Mouse (Mus musculus) spleen, adult 12 weeks (tissue): ENCODE results near the gene Nat8f5.
"Not testable (repeated sequence)": the region's sequence is repeated elsewhere in the genome, so short reads cannot be mapped to it uniquely, and the experiment has no call there.

Experiments used
- DNase-seq: peaks from one replicate; pipeline ENCODE4 v3.0.0; 2022; ENCODE audit warnings: low spot score

Nat8f5 gene

DNA sequence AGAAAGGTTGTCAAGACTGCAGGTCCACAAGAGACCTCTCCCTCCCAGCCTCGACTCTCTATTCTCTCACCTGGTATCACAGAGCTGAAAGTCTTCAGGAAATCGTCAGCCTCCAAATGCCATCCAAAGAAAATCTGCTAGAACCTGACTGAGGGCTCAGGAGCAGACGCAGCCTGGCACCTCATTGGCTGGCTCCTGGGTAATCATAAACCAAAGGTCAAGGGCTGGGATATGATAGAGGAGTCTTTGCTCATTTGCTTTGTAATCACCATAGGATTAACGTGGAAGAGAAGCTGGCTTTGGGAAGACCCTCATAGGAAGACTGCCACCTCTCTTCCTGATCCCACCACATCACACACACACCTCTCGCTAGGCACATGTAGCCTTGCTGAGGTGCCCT is at the start of gene Nat8f5, which contains the start of gene Nat8f6:
TSS of gene Nat8f5 (minus strand) at position 136 of the 400 bp plus-strand sequence.
TSS of gene Nat8f6 (minus strand) at position 118 of the 400 bp plus-strand sequence.
- DNase-seq = no peak

DNA sequence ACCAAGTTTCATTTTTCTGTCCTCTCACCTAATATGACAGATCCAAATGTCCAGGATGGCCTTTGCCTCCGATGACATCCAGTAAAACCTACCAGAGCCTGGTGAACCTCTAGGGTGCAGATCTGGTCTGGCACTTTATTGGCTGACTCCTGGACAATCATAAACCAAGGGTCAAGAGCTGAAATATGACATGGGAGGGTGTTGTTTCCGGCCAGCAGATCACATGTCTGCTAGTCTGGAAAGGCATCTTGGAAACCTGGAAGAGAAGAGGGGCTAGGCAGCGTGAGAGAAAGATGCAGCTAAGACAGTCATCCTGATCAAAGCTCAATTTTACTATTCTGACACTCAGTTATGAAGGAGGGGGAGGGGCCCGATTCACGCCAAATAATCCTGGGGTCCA is 48.2 kb upstream of the Nat8f5 start, which contains the start of gene Nat8f2:
TSS of gene Nat8f2 (minus strand) at position 153 of the 400 bp plus-strand sequence.
- DNase-seq = not testable (repeated sequence)

DNA sequence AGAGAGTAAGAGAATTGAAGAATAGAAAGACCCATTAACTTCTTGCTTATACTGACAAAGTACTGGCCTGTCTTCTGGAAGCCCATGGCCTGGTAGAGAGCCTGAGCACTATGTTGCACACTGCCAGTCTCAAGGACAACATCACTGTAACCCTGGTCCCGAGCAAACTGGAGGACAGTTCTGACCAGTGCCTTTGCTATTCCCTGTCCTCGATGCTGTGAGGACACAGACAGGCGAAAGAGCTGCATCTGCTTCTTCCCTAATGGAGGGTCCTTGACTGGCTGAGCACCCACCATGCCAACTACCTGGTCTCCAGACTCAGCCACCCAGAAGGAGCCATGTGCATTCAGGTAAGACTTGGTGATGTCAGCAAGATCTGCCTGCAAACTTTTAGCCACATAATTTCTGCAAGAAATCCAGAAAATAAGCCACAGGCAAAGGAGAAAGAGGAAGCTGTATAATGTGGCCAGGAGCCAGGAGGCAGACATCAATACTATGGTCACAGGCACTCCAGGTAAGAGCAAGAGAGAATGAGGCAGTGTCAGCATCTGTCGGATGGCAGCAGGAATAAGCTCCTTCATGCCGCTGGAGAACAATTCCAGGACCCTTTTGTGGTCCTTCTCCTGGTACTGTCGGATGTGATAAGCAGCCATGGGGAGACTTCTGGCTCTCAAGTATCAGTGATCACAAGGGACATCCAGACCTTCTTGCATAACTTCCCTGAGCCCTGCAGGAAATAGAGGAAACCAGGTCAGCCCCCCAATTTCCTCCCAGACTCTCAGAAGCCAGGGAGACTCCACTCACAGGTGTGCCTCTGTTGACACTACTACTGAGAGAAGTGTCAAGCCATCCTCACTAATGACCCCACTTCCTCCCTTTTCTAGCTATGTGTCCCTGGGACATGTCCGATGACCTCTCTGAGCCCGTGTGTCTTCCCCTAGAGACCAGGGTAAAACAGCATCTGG is 47.2 kb upstream of the Nat8f5 start:
- no peak for DNase-seq

DNA sequence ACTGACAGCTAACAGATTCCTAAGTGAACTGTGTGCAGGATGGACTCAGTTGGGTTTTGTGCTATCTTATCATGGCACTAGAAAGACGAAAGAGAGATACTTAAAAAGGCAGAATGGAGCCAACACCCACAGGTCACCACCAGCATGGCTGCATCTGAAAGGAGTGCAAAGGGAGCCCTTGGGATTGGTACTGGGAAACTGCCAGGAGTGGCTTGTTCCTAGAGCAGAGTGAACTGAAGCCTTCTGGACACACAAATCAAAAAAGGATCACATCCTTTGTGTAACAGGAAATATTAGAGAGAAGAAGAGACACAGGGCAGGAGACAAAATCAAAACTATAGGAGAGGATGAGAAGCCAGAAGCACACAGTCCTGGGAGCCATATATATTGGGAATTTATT is 46.2 kb upstream of the Nat8f5 start:
- not testable (repeated sequence) for DNase-seq

DNA sequence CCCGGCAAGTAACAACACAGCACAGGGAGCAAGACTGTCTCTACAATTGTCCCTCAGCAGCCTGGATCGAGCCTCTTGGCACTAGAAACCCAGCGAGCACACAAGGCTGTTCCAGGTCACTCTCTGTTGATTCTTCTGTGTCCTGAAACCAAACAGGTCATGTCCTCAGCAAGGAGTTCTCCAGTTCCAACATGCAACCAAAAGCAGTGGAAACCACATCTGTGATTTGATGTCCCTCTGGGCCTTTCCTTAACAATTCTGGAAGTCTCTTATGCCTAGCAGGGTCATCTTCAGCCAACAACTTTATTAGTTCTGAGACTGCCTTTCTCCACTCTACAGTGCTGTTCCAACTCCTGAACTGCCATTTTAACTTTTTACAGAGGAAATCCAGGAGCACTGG is 45.4 kb upstream of the Nat8f5 start:
- not testable (repeated sequence) for DNase-seq

DNA sequence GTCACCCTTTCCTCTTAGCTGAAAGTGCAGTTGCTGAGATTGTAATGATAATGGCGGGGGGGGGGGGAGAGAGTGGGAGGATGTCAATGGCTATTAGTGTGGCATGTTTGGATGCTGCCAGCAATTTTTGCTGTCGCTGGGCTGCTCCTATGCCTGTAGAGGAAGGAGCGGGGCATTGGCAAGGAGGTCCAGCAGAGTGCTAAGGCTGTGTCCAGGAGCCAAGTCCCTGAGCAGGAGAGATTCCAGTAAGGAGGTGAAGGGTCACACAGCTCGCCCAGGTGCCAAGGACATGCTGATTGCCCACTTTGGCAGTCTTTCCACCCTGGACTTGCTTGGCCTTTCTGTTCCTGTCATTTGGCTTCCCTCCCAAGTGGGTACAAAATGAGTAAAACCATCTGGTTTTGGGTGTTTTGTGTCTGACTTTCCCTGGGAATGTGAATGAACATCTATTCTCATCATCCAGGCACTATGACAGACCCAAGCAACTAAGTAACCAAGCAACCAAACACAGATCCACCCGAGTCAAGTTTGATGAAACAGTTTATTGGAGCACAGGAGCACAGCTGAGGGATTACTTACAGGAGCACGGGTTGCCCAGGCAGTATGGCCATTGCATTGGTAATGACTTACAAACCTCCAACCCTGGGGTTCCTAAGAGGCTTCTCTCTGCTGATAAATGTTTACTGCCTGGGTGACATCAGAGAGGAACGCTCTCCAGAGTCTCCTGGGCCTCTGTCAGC is 44.3 kb upstream of the Nat8f5 start:
- not testable (repeated sequence) for DNase-seq

DNA sequence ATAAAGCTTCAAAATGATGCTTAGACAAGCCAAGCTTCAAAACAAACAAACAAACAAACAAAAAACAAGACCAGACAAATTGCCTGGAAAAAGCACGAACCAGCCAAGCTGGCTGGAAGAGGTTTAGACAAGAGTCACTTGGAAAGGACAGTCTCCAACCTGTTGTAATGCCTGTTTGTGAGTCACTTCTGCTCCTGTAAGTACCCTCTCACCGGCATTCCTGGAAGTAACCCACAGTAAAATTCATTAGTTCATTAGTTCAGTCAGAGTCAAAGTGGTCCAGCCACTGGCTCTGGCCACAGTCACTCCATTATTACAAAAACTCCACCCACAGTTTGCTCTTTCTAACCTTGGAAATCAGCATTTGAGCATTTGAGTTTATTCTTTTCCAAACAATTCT is 43.1 kb upstream of the Nat8f5 start:
- no peak for DNase-seq

DNA sequence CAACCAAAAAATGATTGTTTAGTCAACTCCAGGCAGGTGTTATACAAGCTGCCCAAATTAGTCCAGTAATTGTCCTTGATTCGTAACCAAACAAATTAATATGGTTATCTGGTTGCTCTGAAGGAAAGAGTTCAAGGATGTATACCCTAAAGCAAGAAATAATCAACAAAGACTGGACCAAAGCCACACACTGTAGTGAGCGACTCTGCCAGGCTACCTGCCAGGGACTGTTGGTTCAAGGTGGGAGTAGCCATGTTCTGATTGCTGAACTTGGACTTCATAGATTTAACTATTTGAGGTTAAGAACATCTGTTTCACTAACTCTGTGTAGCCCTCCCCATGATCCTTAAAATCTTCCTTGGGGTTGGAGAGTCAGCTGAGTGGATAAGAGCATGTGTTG is 42.4 kb upstream of the Nat8f5 start:
- DNase-seq = no peak

DNA sequence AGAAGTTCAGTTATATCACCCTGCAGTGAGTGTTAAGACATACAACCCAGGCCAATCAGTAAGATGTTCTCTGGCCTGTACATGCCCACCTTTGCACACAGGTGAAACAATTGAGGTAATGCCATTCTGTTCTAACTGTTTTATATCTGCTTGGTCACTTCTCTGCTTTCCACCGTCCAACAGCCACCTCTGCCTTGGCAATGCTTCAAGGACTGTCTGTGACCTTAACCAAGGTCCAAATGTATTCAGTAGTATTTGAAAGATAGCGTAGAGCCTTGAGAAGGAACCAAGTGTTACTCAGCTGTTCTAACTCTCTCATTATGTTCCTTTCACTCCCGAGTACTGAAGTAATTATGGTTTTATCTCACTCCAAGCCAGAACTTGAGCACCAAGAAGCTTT is 41.8 kb upstream of the Nat8f5 start:
- DNase-seq = no peak

DNA sequence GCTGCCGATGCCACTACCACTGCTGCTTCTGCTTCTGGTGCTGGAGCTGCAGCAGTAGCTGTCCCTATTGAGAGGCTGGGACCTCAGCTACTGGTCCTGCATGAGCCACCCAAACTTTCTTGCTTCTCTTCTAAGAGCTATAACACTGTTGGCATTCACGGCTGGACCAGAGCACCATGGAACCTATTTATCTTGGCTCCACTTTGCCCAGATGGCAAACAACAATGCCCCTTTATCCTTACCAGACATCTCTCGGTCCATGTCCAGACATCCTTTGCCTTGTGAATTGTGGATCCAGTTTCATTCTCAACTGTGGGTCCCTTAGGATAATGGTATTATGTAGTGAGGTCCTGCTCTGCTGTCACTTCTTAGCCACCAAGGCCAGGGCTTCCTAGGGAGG is 40.5 kb upstream of the Nat8f5 start:
- no peak for DNase-seq

DNA sequence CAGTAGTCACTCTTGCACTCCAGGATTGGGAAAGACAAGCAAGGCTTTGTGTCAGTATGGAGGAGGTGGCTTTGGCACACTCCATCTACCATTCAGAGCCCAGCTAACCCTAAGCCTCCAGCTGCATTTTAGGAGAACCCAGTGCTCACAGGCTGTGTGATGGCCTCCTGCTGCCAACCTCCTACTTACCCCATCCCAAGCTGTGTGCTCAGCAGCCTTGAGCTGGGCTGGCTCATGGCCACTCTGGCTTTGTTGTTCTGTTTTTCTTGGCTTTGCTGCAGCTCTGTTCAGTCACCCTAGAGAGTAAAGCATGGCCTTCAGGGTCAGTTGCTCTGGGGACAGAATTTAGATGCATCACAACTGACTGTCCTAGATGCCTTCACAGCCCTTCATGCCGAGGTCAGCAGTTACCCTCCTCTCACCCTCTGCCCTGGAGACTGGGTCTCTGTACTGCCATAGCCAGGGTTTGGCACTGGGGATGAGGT is 35.5 kb upstream of the Nat8f5 start:
- no peak for DNase-seq

DNA sequence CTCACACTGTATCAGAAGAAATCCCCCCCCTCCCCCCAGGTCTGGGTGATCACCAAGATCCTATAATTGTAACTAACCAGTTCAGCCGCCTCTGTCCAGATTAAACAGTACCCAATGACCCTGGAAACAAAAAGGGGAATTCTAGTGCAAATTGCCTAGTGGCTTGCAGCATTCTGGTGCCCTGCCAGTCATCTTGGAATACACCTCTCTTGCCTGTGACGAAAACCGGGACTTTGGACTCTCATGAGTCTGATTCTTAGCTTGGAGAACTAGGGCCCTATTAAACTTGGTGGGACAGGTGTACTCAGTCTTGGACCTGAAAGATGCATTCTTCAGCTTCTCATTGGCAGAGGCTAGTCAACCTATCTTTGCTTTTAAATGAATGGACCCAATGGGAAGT is 32.7 kb upstream of the Nat8f5 start:
- no peak for DNase-seq

DNA sequence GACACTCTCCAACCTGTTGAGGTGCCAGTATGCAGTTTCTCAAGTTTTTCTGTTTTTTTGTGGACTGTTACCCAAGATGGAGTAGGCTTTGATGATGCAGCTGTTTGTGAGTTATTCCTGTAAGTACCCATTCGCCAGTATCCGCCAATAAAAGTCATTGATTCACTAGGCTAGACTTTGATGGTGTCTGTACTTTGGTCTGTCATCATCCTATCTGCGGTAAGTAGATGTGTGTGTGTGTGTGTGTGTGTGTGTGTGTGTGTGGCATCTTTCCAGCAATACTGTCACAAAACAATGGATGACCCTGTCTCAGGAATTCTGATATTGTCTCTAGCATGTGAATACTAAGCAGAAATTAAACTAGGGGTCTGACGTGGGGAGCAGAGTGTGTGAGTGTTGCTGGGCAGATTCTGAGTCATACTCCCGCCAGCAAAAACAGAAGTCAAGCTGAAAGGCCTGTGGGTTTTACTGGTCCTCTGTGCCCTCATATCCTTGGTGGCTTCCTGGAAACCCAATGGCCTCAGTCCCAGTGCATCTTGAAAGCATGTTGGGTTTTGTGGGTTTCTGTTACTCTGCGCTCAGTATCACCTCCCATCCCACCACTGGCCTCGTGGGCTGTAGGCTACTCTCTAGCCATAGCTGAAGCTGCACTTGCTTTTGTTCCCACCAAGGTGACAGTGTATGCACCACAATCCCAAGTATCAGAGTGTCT is 30.4 kb upstream of the Nat8f5 start:
- DNase-seq = no peak

DNA sequence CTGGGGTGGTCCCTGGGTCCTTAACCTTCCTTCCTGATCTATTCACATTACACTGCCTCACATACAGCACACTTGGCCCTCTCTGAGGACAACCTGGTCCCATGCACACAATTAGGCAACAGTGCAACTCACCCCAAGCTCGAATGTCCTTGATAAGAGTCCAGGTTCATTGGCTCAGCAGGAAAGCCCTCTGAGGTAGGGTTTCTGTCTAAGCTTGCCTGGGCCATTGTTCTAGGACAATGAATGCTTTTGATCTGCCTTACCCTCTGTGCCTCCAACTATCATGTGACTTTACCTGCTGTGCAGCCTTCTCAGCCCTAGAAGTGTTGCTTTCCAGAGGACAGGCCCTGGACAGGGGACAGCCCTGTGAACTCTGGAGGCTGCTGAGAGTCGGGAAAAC is 28.5 kb upstream of the Nat8f5 start:
- no peak for DNase-seq

DNA sequence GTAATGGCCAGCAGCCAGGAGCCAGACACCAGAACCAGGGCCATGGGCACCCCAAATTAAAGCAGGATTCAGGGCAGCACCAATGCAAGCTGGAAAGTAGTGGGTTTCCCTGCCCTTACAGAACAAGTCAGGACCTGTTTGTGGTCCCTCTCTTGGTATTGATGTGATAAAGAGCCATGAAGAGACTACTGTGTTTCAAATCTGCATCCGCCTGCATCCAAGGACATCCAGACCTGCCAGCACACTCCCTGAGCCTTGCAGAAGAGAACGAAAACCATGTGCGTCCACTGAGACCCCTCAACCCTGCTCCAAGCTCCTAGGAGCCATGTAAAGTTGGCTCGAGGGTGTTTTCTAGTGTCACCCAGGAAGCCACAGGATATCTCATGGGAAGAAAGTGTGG is 27.4 kb upstream of the Nat8f5 start:
- DNase-seq = no peak

DNA sequence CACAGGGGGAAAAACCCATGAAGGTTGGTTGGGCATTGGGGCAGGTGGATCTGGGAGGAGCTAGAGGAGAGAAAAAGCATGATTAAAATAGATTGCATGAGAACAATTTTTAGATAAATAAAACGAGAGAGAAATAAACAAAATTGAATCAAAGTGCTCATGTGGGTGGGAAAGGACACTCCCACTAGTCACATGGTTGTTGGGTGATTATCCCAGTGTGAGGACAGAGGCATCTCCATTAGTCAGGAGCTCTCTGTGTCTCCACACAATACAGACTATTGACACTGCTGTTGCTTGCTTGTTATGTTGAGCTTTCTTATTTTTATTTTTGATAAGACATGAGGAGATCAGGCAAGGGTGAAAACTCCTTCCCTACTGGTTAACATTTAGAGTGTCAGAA is 26.1 kb upstream of the Nat8f5 start:
- no peak for DNase-seq

DNA sequence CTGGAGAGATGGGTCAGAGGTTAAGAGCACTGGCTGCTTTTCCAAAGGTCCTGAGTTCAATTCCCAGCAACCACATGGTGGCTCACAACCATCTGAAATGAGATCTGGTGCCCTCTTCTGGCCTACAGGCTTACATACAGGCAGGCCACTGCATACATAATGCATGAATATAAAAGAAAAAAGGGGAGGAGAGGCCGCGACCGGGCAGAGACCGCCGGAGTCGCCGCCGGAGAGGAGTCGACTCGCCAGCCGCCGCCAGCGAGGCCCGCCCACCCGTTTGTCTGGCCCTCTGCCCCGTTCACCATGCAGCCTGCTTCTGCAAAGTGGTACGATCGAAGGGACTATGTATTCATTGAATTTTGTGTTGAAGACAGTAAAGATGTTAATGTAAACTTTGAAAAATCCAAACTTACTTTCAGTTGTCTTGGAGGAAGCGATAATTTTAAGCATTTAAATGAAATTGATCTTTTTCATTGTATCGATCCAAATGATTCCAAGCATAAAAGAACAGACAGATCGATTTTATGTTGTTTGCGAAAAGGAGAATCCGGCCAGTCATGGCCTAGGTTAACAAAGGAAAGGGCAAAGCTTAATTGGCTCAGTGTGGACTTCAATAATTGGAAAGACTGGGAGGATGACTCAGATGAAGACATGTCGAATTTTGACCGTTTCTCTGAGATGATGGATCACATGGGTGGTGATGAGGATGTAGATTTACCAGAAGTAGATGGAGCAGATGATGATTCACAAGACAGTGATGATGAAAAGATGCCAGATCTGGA is 23.1 kb upstream of the Nat8f5 start:
- not testable (repeated sequence) for DNase-seq

DNA sequence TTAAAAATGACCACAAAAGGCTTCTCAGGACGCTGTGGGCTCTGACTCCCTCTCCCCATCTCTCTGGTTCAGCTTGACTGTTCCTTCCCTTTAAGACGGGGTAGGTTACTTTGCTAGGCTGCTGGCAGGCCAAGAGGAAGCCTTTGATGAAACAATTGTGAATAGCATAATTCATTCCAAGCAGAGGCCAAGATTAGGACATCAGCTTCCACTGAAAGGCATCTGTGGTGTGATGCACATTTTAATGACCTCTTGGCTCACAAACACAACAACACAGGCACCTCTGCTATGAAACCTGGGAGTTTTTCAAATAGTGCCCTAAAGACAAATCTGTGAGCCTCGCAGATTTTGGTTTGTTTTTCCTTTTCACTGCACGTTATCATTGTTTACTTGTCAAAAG is 19.2 kb upstream of the Nat8f5 start:
- DNase-seq = no peak

DNA sequence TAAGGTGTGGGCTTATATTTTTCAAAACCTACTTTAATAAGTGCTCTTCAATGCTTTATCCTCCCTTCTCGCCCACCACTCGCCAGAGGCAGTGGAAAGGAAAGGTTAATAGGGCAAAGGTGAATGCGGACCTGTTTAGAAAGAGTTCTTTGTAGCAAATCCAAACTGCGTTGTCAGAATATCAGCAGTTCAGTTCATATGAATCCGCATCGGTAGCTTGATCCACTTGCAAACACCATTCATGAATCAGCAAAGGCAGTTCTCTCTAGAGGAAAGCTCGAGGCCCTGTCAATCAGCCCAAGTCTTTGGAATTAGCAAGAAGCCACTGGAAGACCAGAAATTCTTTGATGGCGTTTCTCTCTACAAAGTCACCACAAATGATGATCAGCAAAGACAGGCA is 17.9 kb upstream of the Nat8f5 start:
- no peak for DNase-seq

DNA sequence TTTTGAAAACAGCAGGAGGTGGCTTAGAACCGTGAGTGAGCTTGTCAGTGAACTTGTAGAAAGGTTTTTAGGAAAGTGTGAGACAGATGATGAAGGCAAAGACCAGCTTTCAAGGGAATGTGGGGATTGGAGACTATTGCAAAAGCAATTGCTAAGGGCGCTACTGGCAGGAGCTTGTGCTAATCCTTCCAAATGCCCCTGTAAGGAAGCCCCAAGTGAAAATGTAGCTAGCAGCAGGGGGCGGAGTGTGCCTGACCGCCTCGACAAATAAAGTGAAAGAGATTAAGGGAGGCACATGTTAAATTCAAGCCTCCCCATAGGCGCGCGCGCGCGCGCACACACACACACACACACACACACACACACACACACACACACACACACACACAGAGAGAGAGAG is 16.5 kb upstream of the Nat8f5 start:
- DNase-seq = not testable (repeated sequence)

DNA sequence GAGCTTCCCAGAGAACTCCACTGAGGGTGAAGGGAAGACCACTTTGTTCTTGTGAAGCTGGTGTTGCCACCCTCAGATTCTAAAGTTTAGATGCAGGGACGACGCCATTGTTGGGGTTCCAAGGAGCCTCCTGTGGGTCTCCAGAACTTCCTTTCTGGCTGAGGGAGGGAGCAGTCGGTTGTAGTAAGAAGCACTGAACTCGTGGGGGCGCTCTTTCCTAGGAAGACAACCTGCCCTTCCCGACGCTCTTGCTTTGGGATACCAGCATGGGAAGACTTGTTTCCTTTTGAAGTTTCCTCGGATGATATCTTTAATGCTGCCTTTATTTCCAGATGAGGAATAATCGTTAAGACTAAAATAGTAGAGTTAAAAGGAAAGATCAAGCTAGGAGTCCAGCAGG is 16.1 kb upstream of the Nat8f5 start:
- DNase-seq = not testable (repeated sequence)
